Mouse (Mus musculus) limb, embryonic 12.5 days (tissue): ENCODE data around the gene Pcna. TPM values are rescaled to one million over a fixed set of nuclear protein-coding genes. Genes with fewer than 3 reads are reported as not detected.

ENCODE experiments used
- ATAC-seq: fragments of 200-750 bp; cut with Nextera tagmentation; 2 replicates; pipeline ENCODE4 v1.8.0; 2017; ENCODE audit warnings: low read depth, moderate TSS enrichment; ENCODE audit not compliant: insufficient number of reproducible peaks, insufficient read depth, low FRiP score, low TSS enrichment
- H3K27ac ChIP-seq: fragments of 300-500 bp; sonication (generic); 2 replicates; pipeline ENCODE4 v1.5.1; 2016; ENCODE audit warnings: mild to moderate bottlenecking, moderate library complexity
- H3K27me3 ChIP-seq: fragments of 300-500 bp; sonication (generic); 2 replicates; pipeline ENCODE4 v1.6.1; 2016; ENCODE audit warnings: mild to moderate bottlenecking, moderate library complexity
- H3K36me3 ChIP-seq: fragments of 300-500 bp; sonication (generic); 2 replicates; pipeline ENCODE4 v1.6.1; 2016; ENCODE audit warnings: mild to moderate bottlenecking, moderate library complexity
- H3K4me1 ChIP-seq: fragments of 300-500 bp; sonication (generic); replicated peaks from 2 replicates; pipeline ENCODE4 v1.6.1; 2016
- H3K4me2 ChIP-seq: fragments of 300-500 bp; sonication (generic); 2 replicates; pipeline ENCODE4 v1.6.1; 2016; ENCODE audit warnings: mild to moderate bottlenecking, moderate library complexity
- H3K4me3 ChIP-seq: fragments of 300-500 bp; sonication (generic); replicated peaks from 2 replicates; pipeline ENCODE4 v1.5.1; 2016; ENCODE audit warnings: mild to moderate bottlenecking
- H3K9ac ChIP-seq: fragments of 300-500 bp; sonication (generic); replicated peaks from 2 replicates; pipeline ENCODE4 v1.6.1; 2016; ENCODE audit warnings: mild to moderate bottlenecking, moderate library complexity
- H3K9me3 ChIP-seq: fragments of 300-500 bp; sonication (generic); 2 replicates; pipeline ENCODE4 v1.6.1; 2016; ENCODE audit warnings: mild to moderate bottlenecking, moderate library complexity
- WGBS: fragments of 180-500 bp; shearing (Covaris S2); methylation state at CpG from one replicate; pipeline ENCODE4 v1.1.7; 2016; 5-methylcytosine and 5-hydroxymethylcytosine counted together
- polyA plus RNA-seq: library from polyadenylated mRNA; unstranded; fragments of >200 nt; fragmentation: Nextera tagmentation; extraction: Ambion mirVana; gene quantifications from 2 replicates; pipeline ENCODE4 v1.2.1, GENCODE M21; 2016

Gene Pcna
- polyA plus RNA-seq, 1 experiment from 2014 or later = 311 TPM

DNA sequence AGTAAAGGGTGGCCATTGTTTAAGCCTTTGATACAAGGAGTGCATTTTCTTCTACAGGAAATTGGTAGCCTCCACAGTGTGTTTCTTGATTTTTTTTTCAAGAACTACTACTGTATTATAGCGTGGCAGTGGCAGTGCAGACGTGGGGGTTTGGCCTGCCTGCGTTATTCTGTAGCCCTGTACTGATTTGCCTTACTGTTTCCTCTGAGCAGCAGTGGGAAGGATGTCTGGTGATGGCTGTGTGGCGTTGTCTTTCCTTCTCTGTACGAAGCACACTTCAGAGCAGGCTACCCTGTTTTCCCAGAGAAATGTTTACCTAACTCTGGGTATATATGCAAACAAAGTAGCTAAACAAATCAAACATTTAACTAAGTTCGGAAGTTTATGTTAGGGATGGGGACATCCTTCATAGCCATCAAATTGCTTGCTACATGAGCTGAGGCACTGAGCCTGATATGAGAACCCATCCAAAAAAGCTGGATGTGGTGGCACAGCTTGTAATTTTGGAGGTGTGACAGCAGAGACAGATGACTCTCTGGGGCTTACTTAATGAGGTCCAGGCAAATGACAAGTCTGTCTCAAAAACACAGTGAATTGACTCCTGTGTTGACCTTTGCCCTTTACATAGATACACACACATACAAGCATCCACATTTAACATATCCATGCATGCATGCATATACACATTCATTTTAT lies 19.7 kb upstream of the Pcna start:
- WGBS = 66% methylated on average over 6 of the region's 6 CpGs
- H3K27me3 ChIP-seq = no peaks in the 10 kb centered on the region
- H3K4me2 ChIP-seq = no peak overlapping the region
- H3K27ac ChIP-seq = no peak overlapping the region
- ATAC-seq = no peak
- no peak overlapping the region for H3K9ac ChIP-seq
- H3K9me3 ChIP-seq = no peaks in the 10 kb centered on the region
- no peaks in the 10 kb centered on the region; the same call in 1 of the 2 replicates for H3K4me1 ChIP-seq
- H3K4me3 ChIP-seq = no peak overlapping the region
- H3K36me3 ChIP-seq = no peaks in the 10 kb centered on the region

DNA sequence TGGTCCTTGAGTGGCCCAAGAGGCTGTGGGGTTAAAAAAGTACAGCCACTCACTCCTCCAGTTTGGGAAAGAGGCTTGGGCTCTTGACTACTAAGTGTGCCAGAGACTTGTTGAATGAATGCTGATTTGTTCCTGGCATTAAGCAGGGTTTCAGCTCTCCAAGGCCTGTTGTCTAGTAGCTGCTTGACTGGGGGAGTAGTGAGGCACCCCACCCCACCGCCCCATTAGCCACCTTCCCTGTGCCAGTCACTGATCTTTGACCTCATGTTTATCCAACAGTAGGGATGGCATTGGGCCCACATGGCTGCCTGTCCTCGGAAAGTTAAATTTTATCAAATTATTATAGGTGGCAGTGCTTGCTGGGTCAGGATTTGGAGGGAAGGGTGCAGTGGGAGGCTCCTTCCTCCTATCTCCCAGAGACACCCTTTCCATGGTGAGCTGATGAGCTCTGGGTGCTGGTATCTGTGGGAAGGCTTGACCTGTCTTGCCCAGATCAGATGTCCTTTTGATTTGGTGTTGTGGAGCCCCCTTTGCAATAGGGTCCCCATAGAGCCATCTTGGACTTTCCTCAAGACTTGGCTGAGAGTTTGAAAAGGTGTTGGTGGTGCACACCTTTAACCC lies 17.3 kb upstream of the Pcna start:
- ATAC-seq = no peak
- no peaks in the 10 kb centered on the region for H3K27me3 ChIP-seq

DNA sequence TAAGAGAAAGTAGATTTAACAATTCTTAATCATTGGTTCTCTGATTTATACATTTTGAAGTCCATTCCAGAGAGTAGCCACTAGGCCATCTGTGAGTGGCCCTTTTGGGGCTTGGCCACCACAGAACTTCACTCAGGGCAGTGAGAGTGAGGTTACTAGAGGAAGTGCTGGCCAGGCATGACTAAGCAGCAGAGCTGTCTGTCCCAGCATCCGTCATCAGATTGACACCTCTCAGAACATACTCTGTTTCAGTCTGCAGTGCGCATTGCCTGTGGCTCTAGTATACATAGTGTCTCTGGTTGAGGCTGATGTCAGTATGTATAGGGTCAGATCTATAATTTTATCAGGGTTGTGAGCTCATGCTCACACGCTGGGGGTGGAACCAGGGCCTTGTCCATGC lies 16.1 kb upstream of the Pcna start:
- Histone ChIP-seq H3K9me3 (no peaks in the 10 kb centered on the region), H3K36me3 (no peaks in the 10 kb centered on the region), H3K4me1 (peaks cover 7% of the 10 kb centered on the region), H3K4me2 (no peak overlapping the region), H3K4me3 (no peak overlapping the region), H3K9ac (no peak overlapping the region), H3K27me3 (no peaks in the 10 kb centered on the region), H3K27ac (no peak overlapping the region)
- ATAC-seq = no peak
- WGBS = 91% methylated on average over 3 of the region's 3 CpGs

More for the DNA sequence above, 17.3 kb upstream of the Pcna start:
- Histone ChIP-seq H3K9me3 (no peaks in the 10 kb centered on the region), H3K4me3 (no peak overlapping the region), H3K27ac (no peak overlapping the region), H3K4me2 (no peak overlapping the region), H3K9ac (no peak overlapping the region), H3K36me3 (no peaks in the 10 kb centered on the region), H3K4me1 (no peaks in the 10 kb centered on the region; the same call in 1 of the 2 replicates)
- 91% methylated on average over 2 of the region's 2 CpGs for WGBS

DNA sequence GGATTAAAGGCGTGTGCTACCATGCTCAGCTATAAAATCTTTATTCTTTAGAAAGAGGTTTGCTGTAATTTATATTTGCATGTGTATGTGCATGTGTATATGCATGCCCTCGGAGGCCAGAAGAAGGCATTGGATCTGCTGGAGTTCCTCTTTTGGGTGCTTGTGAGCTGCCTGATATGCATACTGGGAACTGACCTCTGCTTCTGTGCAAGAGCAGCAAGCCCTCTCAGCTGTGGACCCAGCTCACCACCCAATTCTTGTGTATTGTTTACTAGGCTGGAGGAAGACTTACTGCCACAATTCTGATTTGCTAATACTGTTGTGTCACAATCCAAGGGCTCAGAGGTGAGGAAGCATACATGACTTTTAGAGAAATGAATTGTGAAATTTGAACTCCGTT lies 13.0 kb upstream of the Pcna start:
- Histone ChIP-seq H3K4me3 (no peak overlapping the region), H3K36me3 (no peaks in the 10 kb centered on the region), H3K9ac (no peak overlapping the region), H3K4me2 (no peak overlapping the region), H3K27ac (no peak overlapping the region), H3K27me3 (no peaks in the 10 kb centered on the region), H3K4me1 (peaks cover 12% of the 10 kb centered on the region), H3K9me3 (no peaks in the 10 kb centered on the region)
- WGBS = 90% methylated on average over 3 of the region's 3 CpGs
- ATAC-seq = no peak

DNA sequence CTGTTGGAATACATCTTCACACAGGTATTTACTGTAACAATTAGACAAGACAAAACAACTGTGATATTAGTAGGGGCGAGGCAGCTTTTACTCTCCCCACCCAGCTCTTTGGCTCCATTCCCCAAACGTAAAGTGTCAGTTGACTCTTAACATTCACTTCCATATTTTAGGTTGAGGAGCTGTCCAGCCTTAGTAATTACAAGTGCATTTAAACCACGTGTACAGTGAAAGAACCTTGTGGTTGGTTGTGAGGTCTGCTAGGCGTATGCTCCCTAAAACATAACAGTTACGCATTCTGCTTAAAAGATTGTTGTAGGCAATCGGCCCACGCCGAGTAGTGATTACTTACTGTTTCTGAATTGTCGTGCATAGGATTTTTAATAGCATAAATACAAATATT lies 12.1 kb upstream of the Pcna start:
- no peaks in the 10 kb centered on the region for H3K36me3 ChIP-seq

DNA sequence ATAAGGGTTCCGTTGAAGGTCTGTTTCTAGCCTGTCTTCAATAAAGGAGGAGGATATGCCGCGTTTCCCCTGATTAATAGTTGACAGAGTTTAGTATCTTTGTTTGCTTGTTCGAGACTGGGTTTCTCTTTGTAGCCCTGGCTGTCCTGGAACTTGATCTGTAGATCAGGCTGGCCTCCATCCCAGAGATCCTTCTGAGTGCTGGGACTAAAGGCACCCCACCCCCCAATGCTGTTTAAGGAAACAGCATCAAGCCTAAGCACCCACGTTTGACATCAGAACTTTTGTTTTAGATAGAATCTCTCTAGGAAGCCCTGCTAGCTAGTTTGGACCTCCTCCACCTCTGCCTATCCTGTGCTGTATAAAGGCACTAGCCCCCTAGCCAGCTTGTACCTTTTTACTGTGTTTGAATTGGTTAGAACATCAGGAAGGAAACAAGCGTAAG lies 11.2 kb upstream of the Pcna start:
- ATAC-seq = no peak
- no peaks in the 10 kb centered on the region for H3K9me3 ChIP-seq
- no peaks in the 10 kb centered on the region for H3K27me3 ChIP-seq
- peak overlapping the region; percentile 91 for H3K4me3 ChIP-seq
- peak overlapping the region; percentile 89 for H3K9ac ChIP-seq
- H3K4me1 ChIP-seq = peaks cover 12% of the 10 kb centered on the region
- H3K4me2 ChIP-seq = peak overlapping the region; percentile 70
- H3K36me3 ChIP-seq = no peaks in the 10 kb centered on the region
- peak overlapping the region; percentile 82; the same call in 1 of the 2 replicates for H3K27ac ChIP-seq
- WGBS = 18% methylated on average over 6 of the region's 6 CpGs

More for the DNA sequence above, 12.1 kb upstream of the Pcna start:
- H3K9me3 ChIP-seq = no peaks in the 10 kb centered on the region
- ATAC-seq = no peak
- H3K27me3 ChIP-seq = no peaks in the 10 kb centered on the region
- H3K4me2 ChIP-seq = no peak overlapping the region
- H3K27ac ChIP-seq = no peak overlapping the region
- H3K4me1 ChIP-seq = peaks cover 12% of the 10 kb centered on the region
- WGBS = 83% methylated on average over 9 of the region's 9 CpGs
- H3K9ac ChIP-seq = no peak overlapping the region
- no peak overlapping the region for H3K4me3 ChIP-seq

DNA sequence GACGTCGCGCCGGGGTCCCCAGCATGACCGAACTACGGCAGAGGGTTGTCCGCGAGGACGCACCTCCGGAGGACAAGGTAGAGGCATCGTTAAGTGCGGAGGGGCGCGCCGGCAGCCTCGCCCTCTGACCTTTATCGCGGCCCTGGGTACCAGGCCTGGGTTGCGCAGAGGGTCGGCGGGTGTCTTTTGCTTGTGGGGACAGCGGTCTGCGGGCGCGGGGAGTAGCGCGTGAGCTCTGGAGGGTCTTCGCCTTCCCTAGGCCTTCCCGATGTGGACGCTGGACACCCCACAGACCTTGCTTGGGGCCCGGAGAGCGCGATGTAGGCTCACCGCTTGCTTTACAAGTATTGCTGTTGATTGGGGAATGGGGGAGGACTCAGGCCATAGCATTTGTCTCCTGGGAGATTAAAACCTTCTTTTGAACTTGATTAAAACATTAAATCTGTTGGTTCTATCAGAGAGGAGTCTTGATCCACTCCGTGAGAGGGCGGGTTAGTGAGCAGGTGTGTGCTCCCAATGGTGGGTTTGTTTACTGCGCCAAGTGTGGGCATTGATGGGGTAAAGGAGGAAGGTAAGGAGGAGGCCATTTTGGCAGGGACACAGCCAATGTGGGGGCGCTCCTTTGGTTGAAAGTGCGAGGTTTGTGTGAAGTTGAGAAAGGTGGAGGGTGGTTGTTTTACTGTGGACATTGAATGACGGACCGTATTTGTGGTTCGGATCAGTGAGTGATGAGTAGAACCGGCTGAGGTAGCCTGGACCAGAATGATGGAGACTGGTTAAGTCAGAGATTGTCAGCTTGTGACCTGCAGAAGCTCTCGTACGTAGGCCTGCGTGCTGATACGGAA lies 10.5 kb upstream of the Pcna start:
- Histone ChIP-seq H3K4me3 (peak overlapping the region; percentile 91), H3K27ac (peak overlapping the region; percentile 82), H3K9ac (peak overlapping the region; percentile 89), H3K4me1 (peaks cover 12% of the 10 kb centered on the region), H3K9me3 (no peaks in the 10 kb centered on the region), H3K4me2 (peak overlapping the region; percentile 70), H3K27me3 (no peaks in the 10 kb centered on the region), H3K36me3 (no peaks in the 10 kb centered on the region)
- peak; percentile 33; the same call in 1 of the 2 replicates for ATAC-seq
- WGBS = under 1% methylated on average over 47 of the region's 47 CpGs

DNA sequence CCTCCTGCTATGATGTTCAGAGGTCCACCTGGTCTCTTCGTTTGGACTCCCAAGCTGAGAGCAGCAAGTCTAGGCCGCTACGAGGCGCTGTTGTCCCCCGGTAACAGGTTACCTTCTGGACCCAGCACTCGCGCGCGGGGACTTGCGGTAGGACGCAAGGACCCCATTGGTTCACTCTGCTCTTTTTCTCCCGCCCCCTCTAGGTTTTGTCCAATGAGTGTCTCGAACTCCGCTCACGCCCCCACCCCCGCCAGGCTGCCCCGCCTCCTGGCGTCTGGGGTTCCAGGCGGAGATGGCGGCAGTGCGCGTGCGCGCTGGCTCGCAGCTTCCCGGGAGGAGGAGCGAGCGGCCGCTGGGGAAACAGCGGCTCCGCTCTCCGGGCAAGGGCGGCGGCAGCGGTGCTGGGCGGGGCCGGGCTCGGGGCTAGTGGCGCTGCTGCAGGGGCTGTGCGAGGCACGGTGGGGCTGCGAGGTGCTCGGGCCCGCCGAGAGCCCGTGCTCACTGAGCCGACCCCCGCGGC lies 9.8 kb upstream of the Pcna start, which contains the start of gene Cds2:
Gene Cds2 (plus strand): TSS at position 270 of the 520 bp plus-strand sequence.
- Histone ChIP-seq H3K36me3 (no peaks in the 10 kb centered on the region), H3K27me3 (no peaks in the 10 kb centered on the region), H3K4me3 (peak within 1 kb of the TSS; percentile 91), H3K9me3 (no peaks in the 10 kb centered on the region), H3K27ac (peak within 1 kb of the TSS; percentile 82), H3K4me1 (peaks cover 12% of the 10 kb centered on the region), H3K4me2 (peak within 1 kb of the TSS; percentile 70), H3K9ac (peak within 1 kb of the TSS; percentile 89)
- WGBS = under 1% methylated on average over 47 of the region's 49 CpGs
- peak; percentile 98 for ATAC-seq

DNA sequence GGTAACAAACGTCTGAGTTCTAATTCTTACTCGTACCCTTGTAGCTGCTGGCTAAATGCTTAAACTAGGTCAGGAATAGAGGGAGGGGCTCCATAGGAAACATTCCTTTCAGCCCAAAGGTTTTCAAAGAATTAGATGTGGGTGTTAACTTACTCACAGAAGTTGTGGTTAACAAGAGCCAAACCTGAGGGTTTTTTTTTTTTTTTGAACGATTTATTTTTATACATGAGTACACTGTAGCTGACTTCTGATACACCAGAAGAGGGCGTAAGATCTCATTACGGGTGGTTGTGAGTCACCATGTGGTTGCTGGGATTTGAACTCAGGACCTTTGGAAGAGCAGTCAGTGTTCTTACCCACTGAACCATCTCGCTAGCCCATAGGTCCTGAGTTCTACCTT lies 9.1 kb upstream of the Pcna start:
- Histone ChIP-seq H3K27me3 (no peaks in the 10 kb centered on the region), H3K4me1 (peaks cover 12% of the 10 kb centered on the region), H3K9ac (no peak overlapping the region), H3K4me3 (no peak overlapping the region), H3K36me3 (no peaks in the 10 kb centered on the region), H3K9me3 (no peaks in the 10 kb centered on the region), H3K4me2 (peak overlapping the region; percentile 70; the same call in 1 of the 2 replicates), H3K27ac (no peak overlapping the region)
- no peak for ATAC-seq
- 72% methylated on average over 6 of the region's 6 CpGs for WGBS

DNA sequence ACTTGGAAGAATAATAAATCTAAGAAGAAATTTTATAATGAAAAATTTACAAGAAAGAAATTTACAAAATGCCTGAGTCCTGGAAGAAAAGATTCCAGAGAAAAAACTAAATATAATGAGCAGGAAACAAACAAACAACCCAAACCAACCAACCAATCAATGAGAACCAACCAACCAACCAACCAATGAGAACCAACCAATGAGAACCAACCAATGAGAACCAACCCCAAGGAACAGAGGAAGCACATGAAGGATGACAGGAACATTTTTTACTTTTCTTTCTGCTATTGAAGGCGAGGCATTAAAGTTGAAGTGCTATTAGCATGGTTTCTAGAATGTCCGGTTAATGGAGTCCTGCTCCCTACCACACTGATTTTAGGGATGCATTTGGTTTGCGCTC lies 7.5 kb upstream of the Pcna start:
- Histone ChIP-seq H3K27me3 (no peaks in the 10 kb centered on the region), H3K9ac (no peak overlapping the region), H3K4me2 (no peak overlapping the region), H3K36me3 (no peaks in the 10 kb centered on the region), H3K4me1 (peaks cover 12% of the 10 kb centered on the region), H3K4me3 (no peak overlapping the region), H3K27ac (no peak overlapping the region), H3K9me3 (no peaks in the 10 kb centered on the region)
- 89% methylated on average over 3 of the region's 3 CpGs for WGBS
- ATAC-seq = no peak
